Mouse (Mus musculus): ENCODE results near the gene Pik3r2. TPM values are rescaled to one million over a fixed set of nuclear protein-coding genes. Genes with fewer than 3 reads are reported as not detected.

Pik3r2 gene
- polyA plus RNA-seq, 1 experiment from 2014 or later: 61.6 TPM

- Histone ChIP-seq H3K27ac (ENCODE audit: low read depth, low read length) (no peak overlapping the region), H3K4me2 (ENCODE audit: low read depth, low read length, severe bottlenecking) (no peak overlapping the region), H3K9ac (ENCODE audit: low read length) (no peak overlapping the region), H3K27me3 (ENCODE audit: control insufficient read depth, insufficient read depth, low read length) (peaks cover 38% of the 10 kb centered on the region), H3K4me1 (replicated peaks; ENCODE audit: control insufficient read depth, insufficient read depth, low read length) (peaks cover 3% of the 10 kb centered on the region; the same call in 1 of the 2 replicates), H3K36me3 (ENCODE audit: control insufficient read depth, insufficient read depth, low read length) (no peaks in the 10 kb centered on the region), H3K4me3 (ENCODE audit: low read depth, low read length) (no peak overlapping the region), H3K9me3 (ENCODE audit: control insufficient read depth, low read length) (no peaks in the 10 kb centered on the region)
- no peak for ATAC-seq (replicated peaks; ENCODE audit: low FRiP score)
- peak; percentile 47 for DNase-seq (ENCODE audit: low spot score)
- 90% methylated on average over 18 of the region's 18 CpGs for WGBS
Measured at GRCm38 (mm10) chr8:70747211-70747890, 29.2 kb downstream of the Pik3r2 start.

GRCm38 (mm10) chr8:70746676-70747075 lies 29.8 kb downstream of the Pik3r2 start:
- Histone ChIP-seq H3K36me3 (ENCODE audit: control insufficient read depth, insufficient read depth, low read length) (no peaks in the 10 kb centered on the region), H3K27me3 (ENCODE audit: control insufficient read depth, insufficient read depth, low read length) (peaks cover 42% of the 10 kb centered on the region), H3K27ac (ENCODE audit: low read depth, low read length) (no peak overlapping the region), H3K9me3 (ENCODE audit: control insufficient read depth, low read length) (no peaks in the 10 kb centered on the region), H3K4me3 (ENCODE audit: low read depth, low read length) (no peak overlapping the region), H3K4me1 (replicated peaks; ENCODE audit: control insufficient read depth, insufficient read depth, low read length) (peaks cover 3% of the 10 kb centered on the region; the same call in 1 of the 2 replicates), H3K9ac (ENCODE audit: low read length) (no peak overlapping the region), H3K4me2 (ENCODE audit: low read depth, low read length, severe bottlenecking) (no peak overlapping the region)
- 72% methylated on average over 9 of the region's 9 CpGs for WGBS
- ATAC-seq (replicated peaks; ENCODE audit: low FRiP score): no peak
- peak; percentile 50 for DNase-seq (ENCODE audit: low spot score)

GRCm38 (mm10) chr8:70745691-70746220 lies 30.8 kb downstream of the Pik3r2 start:
- H3K4me3 ChIP-seq (ENCODE audit: low read depth, low read length): no peak overlapping the region
- no peak overlapping the region for H3K9ac ChIP-seq (ENCODE audit: low read length)
- peak; percentile 45 for DNase-seq (ENCODE audit: low spot score)
- H3K4me1 ChIP-seq (replicated peaks; ENCODE audit: control insufficient read depth, insufficient read depth, low read length): peaks cover 3% of the 10 kb centered on the region; the same call in 1 of the 2 replicates
- H3K27ac ChIP-seq (ENCODE audit: low read depth, low read length): no peak overlapping the region
- H3K9me3 ChIP-seq (ENCODE audit: control insufficient read depth, low read length): no peaks in the 10 kb centered on the region
- no peaks in the 10 kb centered on the region for H3K36me3 ChIP-seq (ENCODE audit: control insufficient read depth, insufficient read depth, low read length)
- H3K4me2 ChIP-seq (ENCODE audit: low read depth, low read length, severe bottlenecking): no peak overlapping the region
- ATAC-seq (replicated peaks; ENCODE audit: low FRiP score): no peak
- WGBS: 58% methylated on average over 19 of the region's 19 CpGs
- H3K27me3 ChIP-seq (ENCODE audit: control insufficient read depth, insufficient read depth, low read length): peaks cover 42% of the 10 kb centered on the region

GRCm38 (mm10) chr8:70744806-70745205 lies 31.7 kb downstream of the Pik3r2 start:
- no peak overlapping the region for H3K27ac ChIP-seq (ENCODE audit: low read depth, low read length)
- peaks cover 42% of the 10 kb centered on the region for H3K27me3 ChIP-seq (ENCODE audit: control insufficient read depth, insufficient read depth, low read length)
- DNase-seq (ENCODE audit: low spot score): peak; percentile 48
- 61% methylated on average over 11 of the region's 11 CpGs for WGBS
- H3K4me2 ChIP-seq (ENCODE audit: low read depth, low read length, severe bottlenecking): no peak overlapping the region
- peaks cover 3% of the 10 kb centered on the region; the same call in 1 of the 2 replicates for H3K4me1 ChIP-seq (replicated peaks; ENCODE audit: control insufficient read depth, insufficient read depth, low read length)
- H3K36me3 ChIP-seq (ENCODE audit: control insufficient read depth, insufficient read depth, low read length): no peaks in the 10 kb centered on the region
- no peak for ATAC-seq (replicated peaks; ENCODE audit: low FRiP score)
- no peak overlapping the region for H3K4me3 ChIP-seq (ENCODE audit: low read depth, low read length)
- H3K9ac ChIP-seq (ENCODE audit: low read length): no peak overlapping the region
- no peaks in the 10 kb centered on the region for H3K9me3 ChIP-seq (ENCODE audit: control insufficient read depth, low read length)

- H3K9me3 ChIP-seq (ENCODE audit: control insufficient read depth, low read length): no peaks in the 10 kb centered on the region
- H3K36me3 ChIP-seq (ENCODE audit: control insufficient read depth, insufficient read depth, low read length): no peaks in the 10 kb centered on the region
- peaks cover 3% of the 10 kb centered on the region; the same call in 1 of the 2 replicates for H3K4me1 ChIP-seq (replicated peaks; ENCODE audit: control insufficient read depth, insufficient read depth, low read length)
- H3K27me3 ChIP-seq (ENCODE audit: control insufficient read depth, insufficient read depth, low read length): peaks cover 42% of the 10 kb centered on the region
- no peak; the same call in 1 of the 2 replicates for ATAC-seq (replicated peaks; ENCODE audit: low FRiP score)
- 3% methylated on average over 47 of the region's 48 CpGs for WGBS
- H3K9ac ChIP-seq (ENCODE audit: low read length): peak overlapping the region; percentile 41; the same call in 1 of the 2 replicates
- no peak overlapping the region for H3K27ac ChIP-seq (ENCODE audit: low read depth, low read length)
- DNase-seq (ENCODE audit: low spot score): peak; percentile 63
- peak overlapping the region; percentile 26 for H3K4me3 ChIP-seq (ENCODE audit: low read depth, low read length)
- H3K4me2 ChIP-seq (ENCODE audit: low read depth, low read length, severe bottlenecking): peak overlapping the region; percentile 49
Measured at GRCm38 (mm10) chr8:70743656-70744590, 32.6 kb downstream of the Pik3r2 start.

GRCm38 (mm10) chr8:70742981-70743655 lies 33.4 kb downstream of the Pik3r2 start:
- H3K27ac ChIP-seq (ENCODE audit: low read depth, low read length): no peak overlapping the region

GRCm38 (mm10) chr8:70742176-70742575 lies 34.3 kb downstream of the Pik3r2 start:
- Histone ChIP-seq H3K9me3 (ENCODE audit: control insufficient read depth, low read length) (no peaks in the 10 kb centered on the region), H3K36me3 (ENCODE audit: control insufficient read depth, insufficient read depth, low read length) (no peaks in the 10 kb centered on the region), H3K27ac (ENCODE audit: low read depth, low read length) (no peak overlapping the region), H3K4me1 (replicated peaks; ENCODE audit: control insufficient read depth, insufficient read depth, low read length) (peaks cover 3% of the 10 kb centered on the region; the same call in 1 of the 2 replicates), H3K27me3 (ENCODE audit: control insufficient read depth, insufficient read depth, low read length) (peaks cover 42% of the 10 kb centered on the region), H3K4me3 (ENCODE audit: low read depth, low read length) (no peak overlapping the region), H3K4me2 (ENCODE audit: low read depth, low read length, severe bottlenecking) (no peak overlapping the region), H3K9ac (ENCODE audit: low read length) (no peak overlapping the region)
- DNase-seq (ENCODE audit: low spot score) (peak; percentile 42), ATAC-seq (replicated peaks; ENCODE audit: low FRiP score) (no peak)
- 75% methylated on average over 11 of the region's 11 CpGs for WGBS

More at GRCm38 (mm10) chr8:70742981-70743655, 33.4 kb downstream of the Pik3r2 start:
- Histone ChIP-seq H3K36me3 (ENCODE audit: control insufficient read depth, insufficient read depth, low read length) (no peaks in the 10 kb centered on the region), H3K4me3 (ENCODE audit: low read depth, low read length) (peak overlapping the region; percentile 9; the same call in 1 of the 2 replicates), H3K9me3 (ENCODE audit: control insufficient read depth, low read length) (no peaks in the 10 kb centered on the region), H3K4me1 (replicated peaks; ENCODE audit: control insufficient read depth, insufficient read depth, low read length) (peaks cover 3% of the 10 kb centered on the region; the same call in 1 of the 2 replicates), H3K27me3 (ENCODE audit: control insufficient read depth, insufficient read depth, low read length) (peaks cover 42% of the 10 kb centered on the region), H3K9ac (ENCODE audit: low read length) (peak overlapping the region; percentile 48; the same call in 1 of the 2 replicates), H3K4me2 (ENCODE audit: low read depth, low read length, severe bottlenecking) (peak overlapping the region; percentile 49)
- 1% methylated on average over 38 of the region's 38 CpGs for WGBS
- peak; percentile 56 for DNase-seq (ENCODE audit: low spot score)
- no peak for ATAC-seq (replicated peaks; ENCODE audit: low FRiP score)

- H3K4me1 ChIP-seq (replicated peaks; ENCODE audit: control insufficient read depth, insufficient read depth, low read length): peaks cover 3% of the 10 kb centered on the region; the same call in 1 of the 2 replicates
- H3K27ac ChIP-seq (ENCODE audit: low read depth, low read length): no peak overlapping the region
- no peaks in the 10 kb centered on the region for H3K36me3 ChIP-seq (ENCODE audit: control insufficient read depth, insufficient read depth, low read length)
- H3K27me3 ChIP-seq (ENCODE audit: control insufficient read depth, insufficient read depth, low read length): peaks cover 38% of the 10 kb centered on the region
- H3K4me2 ChIP-seq (ENCODE audit: low read depth, low read length, severe bottlenecking): no peak overlapping the region
- DNase-seq (ENCODE audit: low spot score) (peak; percentile 32), ATAC-seq (replicated peaks; ENCODE audit: low FRiP score) (no peak)
- no peak overlapping the region for H3K9ac ChIP-seq (ENCODE audit: low read length)
- 67% methylated on average over 5 of the region's 5 CpGs for WGBS
- H3K4me3 ChIP-seq (ENCODE audit: low read depth, low read length): no peak overlapping the region
- no peaks in the 10 kb centered on the region for H3K9me3 ChIP-seq (ENCODE audit: control insufficient read depth, low read length)
Measured at GRCm38 (mm10) chr8:70741661-70742060, 34.9 kb downstream of the Pik3r2 start.
